Mouse (Mus musculus) MEL (cell line): Measurements from ENCODE around the gene Akirin1. TPM values are rescaled to one million over a fixed set of nuclear protein-coding genes. Genes with fewer than 3 reads are reported as not detected.

Source experiments
- DNase-seq: peaks from one replicate; pipeline ENCODE4 v3.0.0; 2011; ENCODE audit warnings: low read depth, low spot score
- H3K27ac ChIP-seq: 2 replicates; pipeline ENCODE4 v1.5.1; 2012; ENCODE audit warnings: low read depth, mild to moderate bottlenecking, control low read depth, low read length, moderate library complexity; ENCODE audit not compliant: control insufficient read depth
- H3K27me3 ChIP-seq, 2 experiments: fragments of 150-350 bp in 1 of 2; sonication (generic) in 1 of 2; 2 replicates each; pipeline ENCODE4 v1.6.1; 2012; ENCODE audit warnings: low read length in 2 of 2, mild to moderate bottlenecking in 2 of 2, improper control_type of control experiment in 1 of 2, moderate library complexity in 1 of 2; ENCODE audit not compliant: insufficient read depth in 2 of 2, control insufficient read depth in 1 of 2
- H3K36me3 ChIP-seq, 2 experiments: 2 replicates each; pipeline ENCODE4 v1.6.1; 2012 to 2014; ENCODE audit warnings: low read length in 2 of 2, improper control_type of control experiment in 1 of 2, inconsistent platforms in 1 of 2, mild to moderate bottlenecking in 1 of 2; ENCODE audit not compliant: insufficient read depth in 2 of 2, control insufficient read depth in 1 of 2
- H3K4me1 ChIP-seq, 2 experiments: fragments of 150-350 bp in 1 of 2; sonication (generic) in 1 of 2; 2 replicates each; pipeline ENCODE4 v1.6.1; 2012; ENCODE audit warnings: low read length in 2 of 2, improper control_type of control experiment in 1 of 2, mild to moderate bottlenecking in 1 of 2; ENCODE audit not compliant: insufficient read depth in 2 of 2, control insufficient read depth in 1 of 2
- H3K4me3 ChIP-seq, 2 experiments: fragments of 150-350 bp in 1 of 2; sonication (generic) in 1 of 2; 2 replicates each; pipeline ENCODE4 v1.5.1; 2012; ENCODE audit warnings: low read depth in 2 of 2, low read length in 2 of 2, mild to moderate bottlenecking in 2 of 2, moderate library complexity in 2 of 2, control low read depth in 1 of 2, improper control_type of control experiment in 1 of 2; ENCODE audit not compliant: control insufficient read depth in 1 of 2, insufficient read depth in 1 of 2
- H3K79me2 ChIP-seq: 2 replicates; pipeline ENCODE4 v1.6.1; 2012; ENCODE audit warnings: mild to moderate bottlenecking, low read length, moderate library complexity; ENCODE audit not compliant: control insufficient read depth, poor library complexity, insufficient read depth
- H3K9ac ChIP-seq: 2 replicates; pipeline ENCODE4 v1.6.1; 2012; ENCODE audit warnings: low read depth, mild to moderate bottlenecking, control low read depth, low read length, moderate library complexity; ENCODE audit not compliant: control insufficient read depth, poor library complexity, severe bottlenecking
- H3K9me3 ChIP-seq: fragments of 150-350 bp; sonication (generic); replicated peaks from 2 replicates; pipeline ENCODE4 v1.6.1; 2012; ENCODE audit warnings: mild to moderate bottlenecking, low read length, improper control_type of control experiment, moderate library complexity; ENCODE audit not compliant: insufficient read depth
- BHLHE40 ChIP-seq: IDR thresholded peaks from 2 replicates; pipeline ENCODE4 v1.6.1; 2012; ENCODE audit warnings: low read depth, mild to moderate bottlenecking, inconsistent platforms, low read length, improper control_type of control experiment, borderline replicate concordance
- CHD1 ChIP-seq: IDR thresholded peaks from 2 replicates; pipeline ENCODE4 v1.6.1; 2012; ENCODE audit warnings: low read depth, mild to moderate bottlenecking, inconsistent platforms, low read length, improper control_type of control experiment
- CHD2 ChIP-seq: IDR thresholded peaks from 2 replicates; pipeline ENCODE4 v1.6.1; 2011; ENCODE audit warnings: low read length, improper control_type of control experiment
- CTCF ChIP-seq, 3 experiments: IDR thresholded peaks in 2 of 3; conservative IDR thresholded peaks in 1 of 3; 2 replicates each; pipeline ENCODE4 v1.5.1; 2011 to 2012; ENCODE audit warnings: low read length in 3 of 3, low read depth in 2 of 3, mild to moderate bottlenecking in 2 of 3, improper control_type of control experiment in 1 of 3, inconsistent platforms in 1 of 3, mixed read lengths in 1 of 3, moderate library complexity in 1 of 3; ENCODE audit not compliant: control insufficient read depth in 1 of 3, insufficient read depth in 1 of 3, poor library complexity in 1 of 3, severe bottlenecking in 1 of 3
- E2F4 ChIP-seq: IDR thresholded peaks from 2 replicates; pipeline ENCODE4 v1.6.1; 2011; ENCODE audit warnings: low read depth, low read length, improper control_type of control experiment, borderline replicate concordance
- EP300 ChIP-seq, 2 experiments: IDR thresholded peaks; 2 replicates each; pipeline ENCODE4 v1.6.1; 2011; ENCODE audit warnings: improper control_type of control experiment in 2 of 2, low read length in 2 of 2, low read depth in 1 of 2, mild to moderate bottlenecking in 1 of 2
- ETS1 ChIP-seq: IDR thresholded peaks from 2 replicates; pipeline ENCODE4 v1.6.1; 2012; ENCODE audit warnings: low read depth, mild to moderate bottlenecking, inconsistent platforms, low read length, improper control_type of control experiment, moderate library complexity
- GABPA ChIP-seq: IDR thresholded peaks from 2 replicates; pipeline ENCODE4 v1.6.1; 2012; ENCODE audit warnings: low read depth, mild to moderate bottlenecking, inconsistent platforms, low read length, improper control_type of control experiment, moderate library complexity
- GATA1 ChIP-seq: IDR thresholded peaks from 2 replicates; pipeline ENCODE4 v1.6.1; 2011; ENCODE audit warnings: low read depth, low read length, improper control_type of control experiment
- HCFC1 ChIP-seq: IDR thresholded peaks from 2 replicates; pipeline ENCODE4 v1.6.1; 2012; ENCODE audit warnings: low read depth, mild to moderate bottlenecking, inconsistent platforms, low read length, improper control_type of control experiment, moderate library complexity
- KAT2A ChIP-seq: conservative IDR thresholded peaks from 2 replicates; pipeline ENCODE4 v1.6.1; 2012; ENCODE audit warnings: low read depth, low read length, improper control_type of control experiment, inconsistent platforms
- MAFK ChIP-seq: IDR thresholded peaks from 2 replicates; pipeline ENCODE4 v1.6.1; 2011; ENCODE audit warnings: low read depth, mild to moderate bottlenecking, low read length, improper control_type of control experiment, borderline replicate concordance
- MAX ChIP-seq: IDR thresholded peaks from 2 replicates; pipeline ENCODE4 v1.6.1; 2011; ENCODE audit warnings: low read length, improper control_type of control experiment
- MAZ ChIP-seq: IDR thresholded peaks from 2 replicates; pipeline ENCODE4 v1.6.1; 2012; ENCODE audit warnings: low read depth, mild to moderate bottlenecking, inconsistent platforms, low read length, improper control_type of control experiment
- MXI1 ChIP-seq: IDR thresholded peaks from 2 replicates; pipeline ENCODE4 v1.6.1; 2011; ENCODE audit warnings: mild to moderate bottlenecking, low read depth, low read length, improper control_type of control experiment
- MYB ChIP-seq: IDR thresholded peaks from 2 replicates; pipeline ENCODE4 v1.6.1; 2011; ENCODE audit warnings: mild to moderate bottlenecking, low read depth, low read length, improper control_type of control experiment
- MYC ChIP-seq: IDR thresholded peaks from 2 replicates; pipeline ENCODE4 v1.6.1; 2011; ENCODE audit warnings: low read depth, mild to moderate bottlenecking, low read length, improper control_type of control experiment, moderate library complexity
- NELFE ChIP-seq: IDR thresholded peaks from 2 replicates; pipeline ENCODE4 v1.6.1; 2011; ENCODE audit warnings: low read depth, low read length, improper control_type of control experiment
- POLR2A ChIP-seq, 2 experiments: IDR thresholded peaks; 2 replicates each; pipeline ENCODE4 v1.6.1; 2011 to 2012; ENCODE audit warnings: low read length in 2 of 2, mild to moderate bottlenecking in 2 of 2, control low read depth in 1 of 2, improper control_type of control experiment in 1 of 2, low read depth in 1 of 2, moderate library complexity in 1 of 2; ENCODE audit not compliant: control insufficient read depth in 1 of 2, insufficient read depth in 1 of 2, poor library complexity in 1 of 2
- POLR2AphosphoS2 ChIP-seq: IDR thresholded peaks from 2 replicates; pipeline ENCODE4 v1.6.1; 2011; ENCODE audit warnings: low read length, improper control_type of control experiment
- POLR2AphosphoS5 ChIP-seq: IDR thresholded peaks from 2 replicates; pipeline ENCODE4 v1.6.1; 2012; ENCODE audit warnings: low read depth, borderline replicate concordance, mild to moderate bottlenecking, inconsistent platforms, low read length, moderate library complexity, mixed read lengths
- SIN3A ChIP-seq: IDR thresholded peaks from 2 replicates; pipeline ENCODE4 v1.6.1; 2012; ENCODE audit warnings: low read length, improper control_type of control experiment, inconsistent platforms
- SMC3 ChIP-seq: IDR thresholded peaks from 2 replicates; pipeline ENCODE4 v1.6.1; 2011; ENCODE audit warnings: low read depth, low read length, improper control_type of control experiment
- TAL1 ChIP-seq: IDR thresholded peaks from 2 replicates; pipeline ENCODE4 v1.6.1; 2012; ENCODE audit warnings: mild to moderate bottlenecking, inconsistent platforms, low read length, moderate library complexity, mixed read lengths
- TBP ChIP-seq: IDR thresholded peaks from 2 replicates; pipeline ENCODE4 v1.8.0; 2011; ENCODE audit warnings: low read depth, low read length, improper control_type of control experiment
- TCF12 ChIP-seq: IDR thresholded peaks from 2 replicates; pipeline ENCODE4 v1.6.1; 2014; ENCODE audit warnings: low read depth, mild to moderate bottlenecking, inconsistent platforms, low read length, improper control_type of control experiment, moderate library complexity
- UBTF ChIP-seq: IDR thresholded peaks from 2 replicates; pipeline ENCODE4 v1.6.1; 2012; ENCODE audit warnings: low read depth, mild to moderate bottlenecking, inconsistent platforms, low read length, improper control_type of control experiment, moderate library complexity, borderline replicate concordance; ENCODE audit not compliant: insufficient read depth
- USF2 ChIP-seq, 2 experiments: IDR thresholded peaks; 2 replicates each; pipeline ENCODE4 v1.6.1; 2011 to 2012; ENCODE audit warnings: improper control_type of control experiment in 2 of 2, low read length in 2 of 2, borderline replicate concordance in 1 of 2, inconsistent platforms in 1 of 2, low read depth in 1 of 2, mild to moderate bottlenecking in 1 of 2; ENCODE audit not compliant: insufficient read depth in 1 of 2
- ZC3H11A ChIP-seq: IDR thresholded peaks from 2 replicates; pipeline ENCODE4 v1.6.1; 2012; ENCODE audit warnings: low read depth, mild to moderate bottlenecking, inconsistent platforms, low read length, improper control_type of control experiment
- ZKSCAN1 ChIP-seq: IDR thresholded peaks from 2 replicates; pipeline ENCODE4 v1.6.1; 2012; ENCODE audit warnings: low read depth, mild to moderate bottlenecking, inconsistent platforms, low read length, improper control_type of control experiment, moderate library complexity
- ZMIZ1 ChIP-seq: IDR thresholded peaks from 2 replicates; pipeline ENCODE4 v1.6.1; 2012; ENCODE audit warnings: low read depth, mild to moderate bottlenecking, inconsistent platforms, low read length, improper control_type of control experiment, moderate library complexity
- polyA plus RNA-seq, 2 experiments: library from polyadenylated mRNA; stranded (reverse) in 1 of 2; unstranded in 1 of 2; fragments of >175 nt in 1 of 2; fragments of >200 nt in 1 of 2; gene quantifications; 2 replicates each; pipeline versions ENCODE4 v1.2.1 to v1.2.4; 2012; ENCODE audit warnings: low replicate concordance in 2 of 2, low read depth in 1 of 2; ENCODE audit not compliant: insufficient read length in 2 of 2, insufficient read depth in 1 of 2, missing spikeins in 1 of 2
- total RNA-seq: library from RNA; depleted of rRNA; stranded (reverse); fragments of 300-350 nt; gene quantifications from 2 replicates; pipeline ENCODE4 v1.2.3, GENCODE M21; 2012

Gene Akirin1
- total and polyA plus RNA-seq, 3 experiments, result 46.3 to 53.3 TPM; not detected in 1

DNA sequence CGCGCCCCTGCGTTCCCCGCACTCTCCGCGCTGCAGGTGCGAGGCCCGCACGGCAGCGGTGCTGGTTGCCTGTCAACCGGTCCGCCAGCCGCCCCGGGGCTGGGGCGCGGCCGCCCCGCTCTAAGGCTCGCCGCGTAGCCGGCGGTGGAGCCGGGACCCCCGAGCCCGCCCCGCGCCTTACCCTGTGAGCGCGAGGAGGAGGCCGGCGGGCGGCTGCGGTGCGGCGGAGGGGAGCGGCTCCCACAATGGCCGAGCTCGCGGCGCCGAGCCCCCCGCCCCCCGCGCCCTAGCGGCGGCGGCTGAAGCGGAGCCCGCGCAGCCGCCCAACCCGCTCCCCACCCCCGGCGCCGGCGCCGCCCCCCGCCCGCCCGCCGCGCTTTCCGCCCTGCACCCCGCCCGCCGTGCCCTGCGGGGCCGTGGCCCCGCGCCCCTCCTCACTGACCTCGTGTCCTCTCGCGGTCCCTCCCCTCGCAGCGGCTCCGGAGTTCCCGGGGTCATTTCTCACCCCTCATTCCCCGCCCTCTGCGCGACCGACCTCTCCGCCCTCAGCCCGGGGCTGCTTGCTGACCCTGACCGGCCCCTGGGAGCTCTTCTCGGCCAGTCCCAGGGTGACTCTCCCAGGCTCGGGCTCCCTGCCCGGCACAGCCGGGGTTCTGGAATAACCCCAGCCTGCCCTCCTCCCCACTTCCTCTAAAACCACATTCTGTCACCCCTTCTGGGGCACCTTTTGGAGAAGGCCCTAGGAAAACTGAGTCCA lies 62.9 kb downstream of the Akirin1 start:
- no peak overlapping the region for H3K9ac ChIP-seq
- H3K79me2 ChIP-seq, result no peaks in the 10 kb centered on the region
- DNase-seq, result no peak
- no peaks in the 10 kb centered on the region for H3K4me1 ChIP-seq
- H3K36me3 ChIP-seq, result no peaks in the 10 kb centered on the region
- H3K27me3 ChIP-seq, result no peaks in the 10 kb centered on the region; a peak in 1 of 4 replicates
- H3K27ac ChIP-seq, result no peak overlapping the region
- TF ChIP-seq CTCF (IDR thresholded peaks at IDR 0.05 in 2 of 3, conservative IDR thresholded peaks at IDR 0.05 in 1 of 3; ENCODE audit: control insufficient read depth in 1 of 3, insufficient read depth in 1 of 3, low read depth in 2 of 3, low read length in 3 of 3, poor library complexity in 1 of 3, severe bottlenecking in 1 of 3), result no peak
- no peak for TF ChIP-seq MAZ
- no peak for TF ChIP-seq TAL1
- no peak for TF ChIP-seq ZC3H11A
- no peak for TF ChIP-seq POLR2AphosphoS5
- TF ChIP-seq SMC3, result no peak
- TF ChIP-seq CHD2, result no peak
- no peak for TF ChIP-seq NELFE
- no peak for TF ChIP-seq TCF12
- no peak for TF ChIP-seq SIN3A
- no peak for TF ChIP-seq POLR2AphosphoS2
- TF ChIP-seq CHD1, result no peak
- no peak for TF ChIP-seq BHLHE40
- no peak for TF ChIP-seq TBP
- no peak for TF ChIP-seq ETS1
- TF ChIP-seq UBTF, result no peak
- no peak for TF ChIP-seq MYB
- no peak for TF ChIP-seq MAX
- TF ChIP-seq EP300 (IDR thresholded peaks at IDR 0.05; ENCODE audit: low read depth in 1 of 2, low read length in 2 of 2), result no peak
- no peak for TF ChIP-seq GATA1
- no peak overlapping the region for H3K4me3 ChIP-seq
- H3K9me3 ChIP-seq, result no peaks in the 10 kb centered on the region

DNA sequence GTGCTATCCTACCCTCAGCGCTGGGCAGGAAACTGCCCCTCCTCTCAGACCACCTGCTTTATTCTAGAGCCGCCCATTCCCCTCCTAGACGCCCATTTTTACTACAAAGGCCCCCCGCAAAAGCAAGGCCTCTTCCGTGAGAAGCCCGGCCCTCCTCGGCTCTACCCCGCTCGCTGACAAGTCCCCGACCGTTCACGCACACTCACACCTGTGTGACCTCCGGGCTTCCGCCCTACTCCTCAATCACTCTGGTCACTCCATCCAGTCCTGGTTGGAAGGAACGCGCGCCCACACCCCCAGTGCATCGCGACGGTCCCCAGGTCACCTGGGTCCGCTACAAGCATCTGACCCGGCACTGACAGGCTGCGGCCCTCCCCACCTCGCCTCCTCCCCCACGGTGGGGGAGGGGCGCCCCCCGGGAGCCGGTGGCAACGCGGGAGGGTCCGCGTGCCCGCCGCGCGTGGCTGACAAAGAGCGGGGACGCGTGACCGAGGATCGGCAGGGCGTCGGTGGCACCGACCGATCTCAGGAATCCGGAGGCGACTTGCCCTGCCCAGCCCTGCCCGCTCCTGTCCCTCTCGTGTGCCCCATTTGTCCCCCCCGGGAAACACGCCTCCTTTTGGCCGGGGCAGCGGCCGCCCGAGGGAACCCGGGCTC lies 63.6 kb downstream of the Akirin1 start:
- Histone ChIP-seq H3K27ac (no peak overlapping the region), H3K27me3 (peaks cover 0 to 1% of the 10 kb centered on the region in 2 experiments; a peak in 3 of 4 replicates), H3K4me3 (no peak overlapping the region)

More for the DNA sequence above, 63.6 kb downstream of the Akirin1 start:
- H3K79me2 ChIP-seq, result no peaks in the 10 kb centered on the region
- TF ChIP-seq CHD2 (no peak), KAT2A (no peak), BHLHE40 (no peak), TCF12 (no peak), MXI1 (no peak), CHD1 (no peak), E2F4 (no peak), MAFK (no peak), ZMIZ1 (no peak), ZKSCAN1 (no peak), HCFC1 (no peak), GABPA (no peak), POLR2A (IDR thresholded peaks at IDR 0.05; ENCODE audit: control insufficient read depth in 1 of 2, insufficient read depth in 1 of 2, low read depth in 1 of 2, low read length in 2 of 2, poor library complexity in 1 of 2) (no peak), UBTF (no peak), USF2 (IDR thresholded peaks at IDR 0.05; ENCODE audit: borderline replicate concordance in 1 of 2, insufficient read depth in 1 of 2, low read depth in 1 of 2, low read length in 2 of 2) (no peak), ETS1 (no peak), MYC (no peak)
- H3K9ac ChIP-seq, result no peak overlapping the region
- no peaks in the 10 kb centered on the region for H3K9me3 ChIP-seq
- no peak for DNase-seq
- H3K4me1 ChIP-seq, result no peaks in the 10 kb centered on the region
- H3K36me3 ChIP-seq, result no peaks in the 10 kb centered on the region
